Mouse (Mus musculus) left cerebral cortex, adult 18-20 months (tissue): ENCODE data around the gene Tmem145. TPM values are rescaled to one million over a fixed set of nuclear protein-coding genes. Genes with fewer than 3 reads are reported as not detected.
"Not testable (repeated sequence)": the region's sequence is repeated elsewhere in the genome, so short reads cannot be mapped to it uniquely, and the experiment has no call there.

Source experiments
- DNase-seq, 2 experiments: peaks; one replicate each; pipeline ENCODE4 v3.0.0; 2021 to 2022; ENCODE audit warnings: low spot score in 2 of 2, mixed read lengths in 1 of 2
- total RNA-seq, 2 experiments: library from RNA; stranded (reverse); gene quantifications; 2 replicates each; pipeline ENCODE4 v1.2.3; 2021

Tmem145 gene
- total RNA-seq, 2 experiments from 2014 or later, result 45.4 to 46.6 TPM

GRCm38 (mm10) chr7:25316532-25317445, 10.9 kb downstream of the Tmem145 start, which contains the start of gene Megf8:
Gene Megf8 (plus strand): TSS chr7:25317164.
- peak; percentile 95 to 97 for DNase-seq

GRCm38 (mm10) chr7:25317446-25317999, 11.6 kb downstream of the Tmem145 start:
- no peak for DNase-seq

- no peak for DNase-seq
Observed at GRCm38 (mm10) chr7:25322058-25322484, 16.2 kb downstream of the Tmem145 start.

- no peak for DNase-seq
Observed at GRCm38 (mm10) chr7:25323219-25323618, 17.3 kb downstream of the Tmem145 start.

- DNase-seq, result not testable (repeated sequence)
Observed at GRCm38 (mm10) chr7:25325431-25325830, 19.5 kb downstream of the Tmem145 start.

GRCm38 (mm10) chr7:25326233-25326632, 20.3 kb downstream of the Tmem145 start:
- no peak for DNase-seq

GRCm38 (mm10) chr7:25333596-25334307, 27.8 kb downstream of the Tmem145 start:
- DNase-seq, result peak; percentile 56 to 62

- DNase-seq, result no peak
Observed at GRCm38 (mm10) chr7:25334472-25334871, 28.6 kb downstream of the Tmem145 start.

- DNase-seq, result no peak
Observed at GRCm38 (mm10) chr7:25339329-25339728, 33.4 kb downstream of the Tmem145 start.

- no peak for DNase-seq
Observed at GRCm38 (mm10) chr7:25341000-25341784, 35.3 kb downstream of the Tmem145 start.

GRCm38 (mm10) chr7:25348861-25349260, 43.0 kb downstream of the Tmem145 start:
- DNase-seq, result no peak

- DNase-seq, result no peak
Observed at GRCm38 (mm10) chr7:25358721-25359206, 52.9 kb downstream of the Tmem145 start.

GRCm38 (mm10) chr7:25363151-25363550, 57.2 kb downstream of the Tmem145 start:
- no peak for DNase-seq

- DNase-seq, result no peak
Observed at GRCm38 (mm10) chr7:25363632-25364031, 57.7 kb downstream of the Tmem145 start.

Other genes starting within 250 kb of the Tmem145 start
- 100 to 1,000 TPM; 176 TPM for gene Grik5, start 233.8 kb upstream of the Tmem145 start, total RNA-seq
- 10 to 100 TPM; 34.9 TPM for gene Zfp574, start 233.5 kb upstream of the Tmem145 start, total RNA-seq
- gene Pou2f2, start 126.4 kb upstream of the Tmem145 start, total RNA-seq, result 10 to 100 TPM in 1 of 2 experiments, 1 to 10 TPM in 1; 7.7 to 12.9 TPM
- gene Dedd2, start 85.5 kb upstream of the Tmem145 start, total RNA-seq, result 10 to 100 TPM; 24.2 to 26.7 TPM
- 10 to 100 TPM; 10.6 to 11.4 TPM for gene Zfp526, start 84.7 kb upstream of the Tmem145 start, total RNA-seq
- gene Gsk3a, start 68.3 kb upstream of the Tmem145 start, total RNA-seq, result 100 to 1,000 TPM; 215 to 224 TPM
- gene Erf, start 55.3 kb upstream of the Tmem145 start, total RNA-seq, result 10 to 100 TPM; 60.8 to 65.2 TPM
- gene Cic, start 38.4 kb upstream of the Tmem145 start, total RNA-seq, result 100 to 1,000 TPM; 212 to 225 TPM
- gene Pafah1b3, start 8.1 kb upstream of the Tmem145 start, total RNA-seq, result 10 to 100 TPM; 35.7 to 36.9 TPM
- gene Prr19, start 4.7 kb upstream of the Tmem145 start, total RNA-seq, result not detected
- 100 to 1,000 TPM; 100 to 102 TPM for gene Megf8, start 11.1 kb downstream of the Tmem145 start, total RNA-seq
- gene Cnfn, start 63.6 kb downstream of the Tmem145 start, total RNA-seq, result not detected
- 1 to 10 TPM; 7.6 to 8.2 TPM for gene Lipe, start 92.6 kb downstream of the Tmem145 start, total RNA-seq
- gene Cxcl17, start 106.8 kb downstream of the Tmem145 start, total RNA-seq, result not detected
- gene Ceacam1, start 171.5 kb downstream of the Tmem145 start, total RNA-seq, result 1 to 10 TPM; 3.4 to 5.0 TPM
- gene Ceacam2, start 233.8 kb downstream of the Tmem145 start, total RNA-seq, result under 1 TPM; 0.33 to 0.37 TPM